In the genomic region with DNA sequence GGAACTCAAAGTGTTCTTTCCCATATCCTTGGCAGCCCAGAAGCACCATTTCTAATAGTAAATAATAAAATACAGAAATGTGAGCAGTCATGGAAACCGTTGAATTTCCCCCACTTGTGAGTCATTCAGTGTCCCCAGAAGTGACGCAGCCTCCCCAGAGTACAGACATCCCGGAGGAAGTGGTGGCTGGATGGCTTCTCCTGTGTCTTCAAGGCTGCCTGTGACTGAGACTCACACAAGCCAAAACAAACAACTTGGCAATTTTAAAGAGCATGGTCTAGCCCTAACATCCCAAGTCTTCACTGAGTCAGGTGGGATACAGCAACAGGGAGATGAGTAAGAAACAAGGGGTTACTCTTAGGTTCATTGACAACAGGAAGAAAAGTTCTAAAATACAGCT, we compare ENCODE assay signal across 22 mouse cellular contexts.
DNase-seq lines count a peak whose midpoint lies in the region; ATAC-seq lines count a peak whose summit lies in the region.
"Had no signal": no experiment of that assay in that cellular context is flagged by ENCODE, and none has a peak within 500 bp of the region (broad histone marks: within the 10 kb centered on the region; RNA-seq: fewer than 3 reads in every experiment).

No protein-coding gene starts in this region.

- H3K9me3 ChIP-seq in heart, embryonic 12.5 days (replicated peaks): no peaks in the 10 kb centered on the region
- no peaks in the 10 kb centered on the region for H3K9me3 ChIP-seq in hindbrain, embryonic 11.5 days (ENCODE audit: control insufficient read depth, low read length)
- H3K9me3 ChIP-seq: embryonic facial prominence, embryonic 12.5 days; forebrain, embryonic 12.5 days; heart, embryonic 13.5 days; hindbrain, embryonic 13.5 days had no signal

- 0 out of 2 replicates have a peak, but pooled peaks cover 2% of the 10 kb centered on the region for H3K4me1 ChIP-seq in heart, embryonic 12.5 days (replicated peaks)
- no peaks in the 10 kb centered on the region for H3K4me1 ChIP-seq in hindbrain, embryonic 11.5 days (replicated peaks; ENCODE audit: control insufficient read depth, insufficient read depth, low read length)

- no peaks in the 10 kb centered on the region for H3K27me3 ChIP-seq in heart, embryonic 12.5 days (replicated peaks)
- no peaks in the 10 kb centered on the region for H3K27me3 ChIP-seq in hindbrain, embryonic 11.5 days (ENCODE audit: control insufficient read depth, insufficient read depth, low read length)
- H3K27me3 ChIP-seq: embryonic facial prominence, embryonic 12.5 days; forebrain, embryonic 12.5 days; heart, embryonic 13.5 days; hindbrain, embryonic 13.5 days had no signal

- whole genome bisulfite sequencing in heart, embryonic 12.5 days: 77% methylated on average over 3 of the region's 3 CpGs
- WGBS in hindbrain, embryonic 11.5 days: 89% methylated on average over 3 of the region's 3 CpGs

- ATAC-seq in heart, embryonic 12.5 days (ENCODE audit: insufficient number of reproducible peaks, low FRiP score): no peak
- peak; percentile 67 for ATAC-seq in granulocyte monocyte progenitor cell, adult 5-6 weeks (replicated peaks; ENCODE audit: poor library complexity, severe bottlenecking)
- ATAC-seq in megakaryocyte progenitor cell, adult 5-6 weeks (replicated peaks; ENCODE audit: poor library complexity): peak; percentile 70
- no peak for ATAC-seq in hindbrain, embryonic 11.5 days (ENCODE audit: low FRiP score)
- ATAC-seq: forebrain, embryonic 16.5 days; hindbrain, postnatal 0 days had no signal

- H3K4me2 ChIP-seq in heart, embryonic 12.5 days: no peak overlapping the region
- no peak overlapping the region for H3K4me2 ChIP-seq in hindbrain, embryonic 11.5 days (replicated peaks; ENCODE audit: low read depth, low read length)
- H3K4me2 ChIP-seq: embryonic facial prominence, embryonic 12.5 days; forebrain, embryonic 12.5 days; heart, embryonic 13.5 days; hindbrain, embryonic 13.5 days had no signal

- H3K4me3 ChIP-seq in heart, embryonic 12.5 days: no peak overlapping the region
- H3K4me3 ChIP-seq in hindbrain, embryonic 11.5 days (ENCODE audit: low read depth, low read length): no peak overlapping the region
- H3K4me3 ChIP-seq: embryonic facial prominence, embryonic 12.5 days; forebrain, embryonic 12.5 days; gastrocnemius, adult 2 months; heart, embryonic 13.5 days; hindbrain, embryonic 13.5 days had no signal

- no peak overlapping the region for H3K27ac ChIP-seq in heart, embryonic 12.5 days (ENCODE audit: poor library complexity, severe bottlenecking)
- no peak overlapping the region for H3K27ac ChIP-seq in hindbrain, embryonic 11.5 days (ENCODE audit: low read depth, low read length)
- H3K27ac ChIP-seq: embryonic facial prominence, embryonic 12.5 days; forebrain, embryonic 12.5 days; gastrocnemius, adult 2 months; heart, embryonic 13.5 days; hindbrain, embryonic 13.5 days; hindbrain, postnatal 0 days had no signal

- no peaks in the 10 kb centered on the region for H3K36me3 ChIP-seq in heart, embryonic 12.5 days
- no peaks in the 10 kb centered on the region for H3K36me3 ChIP-seq in hindbrain, embryonic 11.5 days (ENCODE audit: control insufficient read depth, insufficient read depth, low read length)
- H3K36me3 ChIP-seq: embryonic facial prominence, embryonic 12.5 days; forebrain, embryonic 12.5 days; heart, embryonic 13.5 days; hindbrain, embryonic 13.5 days had no signal

- peak; percentile 11 for DNase-seq in heart, adult 8-10 months (ENCODE audit: low spot score)
- peak; percentile 19 for DNase-seq in CD4-positive helper T cell, adult 2 months (ENCODE audit: low read depth, low spot score)
- no peak for DNase-seq in frontal cortex, postnatal 36 days (ENCODE audit: low spot score in 2 of 2)
- no peak for DNase-seq in cerebellum, adult 11-12 months
- DNase-seq in hindbrain, embryonic 11.5 days (ENCODE audit: low spot score): no peak
- DNase-seq: adrenal gland, adult 2 months; adrenal gland, postnatal 25 days; cerebellum, adult 8-10 months; cerebellum, postnatal 14 days; gastrocnemius, adult 2 months; gastrocnemius, postnatal 25 days; heart, postnatal 36 days; kidney, adult 8-10 months had no signal

- H3K9ac ChIP-seq in heart, embryonic 12.5 days: no peak overlapping the region
- H3K9ac ChIP-seq in hindbrain, embryonic 11.5 days (ENCODE audit: low read depth, low read length): no peak overlapping the region
- H3K9ac ChIP-seq: embryonic facial prominence, embryonic 12.5 days; forebrain, embryonic 12.5 days; heart, embryonic 13.5 days; hindbrain, embryonic 13.5 days had no signal

Comparison
In these comparisons a context has a peak if more than half of its experiments do, and no peak if none do; other contexts are left out.
1. DNase-seq: peak in heart, adult 8-10 months (single experiment) and CD4-positive helper T cell, adult 2 months (single experiment); none in frontal cortex, postnatal 36 days (0 of 2), cerebellum, adult 11-12 months (single experiment) and hindbrain, embryonic 11.5 days (single experiment).
2. ATAC-seq: peak in granulocyte monocyte progenitor cell, adult 5-6 weeks (single experiment) and megakaryocyte progenitor cell, adult 5-6 weeks (single experiment); none in heart, embryonic 12.5 days (single experiment) and hindbrain, embryonic 11.5 days (single experiment).